Mouse (Mus musculus) liver, embryonic 12.5 days (tissue): ENCODE results near the gene Clec3a. TPM values are rescaled to one million over a fixed set of nuclear protein-coding genes. Genes with fewer than 3 reads are reported as not detected.

Experiments used
- ATAC-seq: fragments of 200-750 bp; cut with Nextera tagmentation; 2 replicates; pipeline ENCODE4 v1.8.0; 2017; ENCODE audit warnings: moderate number of reproducible peaks, mild to moderate bottlenecking, moderate library complexity
- H3K27ac ChIP-seq: fragments of 300-500 bp; sonication (generic); 2 replicates; pipeline ENCODE4 v1.5.1; 2016; ENCODE audit warnings: mild to moderate bottlenecking
- H3K27me3 ChIP-seq: fragments of 300-500 bp; sonication (generic); replicated peaks from 2 replicates; pipeline ENCODE4 v1.6.1; 2016; ENCODE audit warnings: mild to moderate bottlenecking, moderate library complexity
- H3K36me3 ChIP-seq: fragments of 300-500 bp; sonication (generic); 2 replicates; pipeline ENCODE4 v1.6.1; 2016; ENCODE audit warnings: mild to moderate bottlenecking, moderate library complexity
- H3K4me1 ChIP-seq: fragments of 300-500 bp; sonication (generic); 2 replicates; pipeline ENCODE4 v1.6.1; 2016
- H3K4me2 ChIP-seq: fragments of 300-500 bp; sonication (generic); 2 replicates; pipeline ENCODE4 v1.6.1; 2016; ENCODE audit warnings: mild to moderate bottlenecking, moderate library complexity
- H3K4me3 ChIP-seq: fragments of 300-500 bp; sonication (generic); 2 replicates; pipeline ENCODE4 v1.5.1; 2016; ENCODE audit warnings: mild to moderate bottlenecking, moderate library complexity
- H3K9ac ChIP-seq: fragments of 300-500 bp; sonication (generic); 2 replicates; pipeline ENCODE4 v1.6.1; 2016; ENCODE audit warnings: mild to moderate bottlenecking, moderate library complexity
- H3K9me3 ChIP-seq: fragments of 300-500 bp; sonication (generic); replicated peaks from 2 replicates; pipeline ENCODE4 v1.6.1; 2016; ENCODE audit warnings: mild to moderate bottlenecking, moderate library complexity
- WGBS: fragments of 180-500 bp; shearing (Covaris S2); methylation state at CpG from one replicate; pipeline ENCODE4 v1.1.7; 2016; ENCODE audit not compliant: insufficient replicate concordance; 5-methylcytosine and 5-hydroxymethylcytosine counted together
- polyA plus RNA-seq: library from polyadenylated mRNA; unstranded; fragments of >200 nt; fragmentation: Nextera tagmentation; extraction: Ambion mirVana; gene quantifications from 2 replicates; pipeline ENCODE4 v1.2.1, GENCODE M21; 2016

Gene Clec3a
- polyA plus RNA-seq, result not detected in 2 replicates

GRCm38 (mm10) chr8:114417786-114418185 is at the start of gene Clec3a:
Gene Clec3a (plus strand): TSS chr8:114418086.
- no peaks in the 10 kb centered on the region for H3K4me1 ChIP-seq
- H3K9ac ChIP-seq, result no peak within 1 kb of the TSS
- H3K4me2 ChIP-seq, result no peak within 1 kb of the TSS
- H3K4me3 ChIP-seq, result no peak within 1 kb of the TSS
- no peaks in the 10 kb centered on the region for H3K27me3 ChIP-seq
- no peaks in the 10 kb centered on the region for H3K36me3 ChIP-seq
- ATAC-seq, result no peak
- 71% methylated on average over 8 of the region's 8 CpGs for WGBS
- H3K9me3 ChIP-seq, result no peaks in the 10 kb centered on the region
- no peak within 1 kb of the TSS for H3K27ac ChIP-seq

- Histone ChIP-seq H3K4me3 (no peak overlapping the region), H3K9me3 (no peaks in the 10 kb centered on the region), H3K4me1 (no peaks in the 10 kb centered on the region), H3K36me3 (no peaks in the 10 kb centered on the region), H3K9ac (no peak overlapping the region), H3K27me3 (no peaks in the 10 kb centered on the region), H3K27ac (no peak overlapping the region), H3K4me2 (no peak overlapping the region)
- WGBS, result 24% methylated on average over 27 of the region's 27 CpGs
- no peak for ATAC-seq
Measured at GRCm38 (mm10) chr8:114369038-114369976, 48.6 kb upstream of the Clec3a start.

GRCm38 (mm10) chr8:114374390-114374789 is 43.5 kb upstream of the Clec3a start:
- H3K4me1 ChIP-seq, result no peaks in the 10 kb centered on the region
- ATAC-seq, result no peak
- WGBS, result 75% methylated on average over 6 of the region's 6 CpGs

GRCm38 (mm10) chr8:114384189-114384588 is 33.7 kb upstream of the Clec3a start:
- Histone ChIP-seq H3K4me2 (no peak overlapping the region), H3K27me3 (no peaks in the 10 kb centered on the region), H3K36me3 (no peaks in the 10 kb centered on the region), H3K4me1 (no peaks in the 10 kb centered on the region), H3K9ac (no peak overlapping the region), H3K9me3 (no peaks in the 10 kb centered on the region), H3K27ac (no peak overlapping the region), H3K4me3 (no peak overlapping the region)
- WGBS, result 62% methylated on average over 3 of the region's 3 CpGs
- no peak for ATAC-seq

More at GRCm38 (mm10) chr8:114374390-114374789, 43.5 kb upstream of the Clec3a start:
- Histone ChIP-seq H3K9me3 (no peaks in the 10 kb centered on the region), H3K36me3 (no peaks in the 10 kb centered on the region), H3K4me2 (no peak overlapping the region), H3K27ac (no peak overlapping the region), H3K4me3 (no peak overlapping the region), H3K27me3 (no peaks in the 10 kb centered on the region), H3K9ac (no peak overlapping the region)

GRCm38 (mm10) chr8:114387494-114387893 is 30.4 kb upstream of the Clec3a start:
- Histone ChIP-seq H3K27me3 (no peaks in the 10 kb centered on the region), H3K4me1 (no peaks in the 10 kb centered on the region), H3K9me3 (no peaks in the 10 kb centered on the region), H3K27ac (no peak overlapping the region), H3K4me2 (no peak overlapping the region), H3K9ac (no peak overlapping the region), H3K4me3 (no peak overlapping the region), H3K36me3 (no peaks in the 10 kb centered on the region)
- no peak for ATAC-seq
- 16% methylated on average over 4 of the region's 4 CpGs for WGBS

GRCm38 (mm10) chr8:114390465-114391254 is 27.2 kb upstream of the Clec3a start:
- Histone ChIP-seq H3K4me3 (no peak overlapping the region), H3K36me3 (no peaks in the 10 kb centered on the region), H3K9ac (no peak overlapping the region), H3K4me1 (no peaks in the 10 kb centered on the region), H3K27me3 (no peaks in the 10 kb centered on the region), H3K27ac (no peak overlapping the region), H3K4me2 (no peak overlapping the region), H3K9me3 (no peaks in the 10 kb centered on the region)
- 51% methylated on average over 12 of the region's 13 CpGs for WGBS
- no peak for ATAC-seq

GRCm38 (mm10) chr8:114398326-114398725 is 19.6 kb upstream of the Clec3a start:
- Histone ChIP-seq H3K4me1 (no peaks in the 10 kb centered on the region), H3K9ac (no peak overlapping the region), H3K9me3 (no peaks in the 10 kb centered on the region), H3K4me3 (no peak overlapping the region), H3K27me3 (no peaks in the 10 kb centered on the region), H3K4me2 (no peak overlapping the region), H3K27ac (no peak overlapping the region), H3K36me3 (no peaks in the 10 kb centered on the region)
- no peak for ATAC-seq
- 79% methylated on average over 5 of the region's 5 CpGs for WGBS

GRCm38 (mm10) chr8:114399273-114399672 is 18.6 kb upstream of the Clec3a start:
- H3K4me1 ChIP-seq, result no peaks in the 10 kb centered on the region
- H3K4me2 ChIP-seq, result no peak overlapping the region
- H3K9ac ChIP-seq, result no peak overlapping the region
- H3K9me3 ChIP-seq, result no peaks in the 10 kb centered on the region
- WGBS, result 85% methylated on average over 5 of the region's 5 CpGs
- no peak overlapping the region for H3K27ac ChIP-seq
- H3K36me3 ChIP-seq, result no peaks in the 10 kb centered on the region
- no peak overlapping the region for H3K4me3 ChIP-seq
- H3K27me3 ChIP-seq, result no peaks in the 10 kb centered on the region
- ATAC-seq, result no peak

- Histone ChIP-seq H3K9me3 (no peaks in the 10 kb centered on the region), H3K9ac (no peak overlapping the region), H3K4me2 (no peak overlapping the region), H3K36me3 (no peaks in the 10 kb centered on the region), H3K4me1 (no peaks in the 10 kb centered on the region), H3K27me3 (no peaks in the 10 kb centered on the region), H3K4me3 (no peak overlapping the region), H3K27ac (no peak overlapping the region)
- no peak for ATAC-seq
- 58% methylated on average over 7 of the region's 7 CpGs for WGBS
Measured at GRCm38 (mm10) chr8:114401679-114402078, 16.2 kb upstream of the Clec3a start.

- WGBS, result 57% methylated on average over 3 of the region's 3 CpGs
Measured at GRCm38 (mm10) chr8:114411421-114411820, 6.5 kb upstream of the Clec3a start.

GRCm38 (mm10) chr8:114418486-114418885 is 600 bp downstream of the Clec3a start:
- Histone ChIP-seq H3K36me3 (no peaks in the 10 kb centered on the region), H3K9ac (no peak overlapping the region), H3K4me2 (no peak overlapping the region), H3K9me3 (no peaks in the 10 kb centered on the region), H3K27me3 (no peaks in the 10 kb centered on the region), H3K4me3 (no peak overlapping the region), H3K27ac (no peak overlapping the region), H3K4me1 (no peaks in the 10 kb centered on the region)
- 57% methylated on average over 5 of the region's 5 CpGs for WGBS
- no peak for ATAC-seq

More at GRCm38 (mm10) chr8:114411421-114411820, 6.5 kb upstream of the Clec3a start:
- no peak overlapping the region for H3K4me2 ChIP-seq
- ATAC-seq, result no peak
- H3K4me1 ChIP-seq, result no peaks in the 10 kb centered on the region
- H3K9me3 ChIP-seq, result no peaks in the 10 kb centered on the region
- no peak overlapping the region for H3K4me3 ChIP-seq
- H3K9ac ChIP-seq, result no peak overlapping the region
- H3K27me3 ChIP-seq, result no peaks in the 10 kb centered on the region
- no peak overlapping the region for H3K27ac ChIP-seq
- no peaks in the 10 kb centered on the region for H3K36me3 ChIP-seq

GRCm38 (mm10) chr8:114418904-114419303 is 1.0 kb downstream of the Clec3a start:
- Histone ChIP-seq H3K4me3 (no peak overlapping the region), H3K27me3 (no peaks in the 10 kb centered on the region), H3K36me3 (no peaks in the 10 kb centered on the region), H3K27ac (no peak overlapping the region), H3K9ac (no peak overlapping the region), H3K4me1 (no peaks in the 10 kb centered on the region), H3K9me3 (no peaks in the 10 kb centered on the region), H3K4me2 (no peak overlapping the region)
- 37% methylated on average over 6 of the region's 6 CpGs for WGBS
- no peak for ATAC-seq
